Mouse (Mus musculus) kidney, postnatal 0 days (tissue): Measurements from ENCODE around the gene Wnt7b. TPM values are rescaled to one million over a fixed set of nuclear protein-coding genes. Genes with fewer than 3 reads are reported as not detected.

ENCODE experiments used
- ATAC-seq: fragments of 200-750 bp; cut with Nextera tagmentation; replicated peaks from 2 replicates; pipeline ENCODE4 v1.8.0; 2017; ENCODE audit warnings: low read depth, moderate number of reproducible peaks, moderate TSS enrichment, moderate library complexity; ENCODE audit not compliant: low FRiP score
- DNase-seq: peaks from one replicate; pipeline ENCODE4 v3.0.0-alpha.2; 2016; ENCODE audit warnings: low spot score
- H3K27ac ChIP-seq: fragments of 300-500 bp; sonication (generic); 2 replicates; pipeline ENCODE4 v1.5.1; 2014; ENCODE audit warnings: mild to moderate bottlenecking
- H3K27me3 ChIP-seq: fragments of 300-500 bp; sonication (generic); 2 replicates; pipeline ENCODE4 v1.6.1; 2014; ENCODE audit warnings: low read length, mixed read lengths; ENCODE audit not compliant: insufficient read depth
- H3K36me3 ChIP-seq: fragments of 300-500 bp; sonication (generic); 2 replicates; pipeline ENCODE4 v1.6.1; 2014; ENCODE audit warnings: low read length, mixed read lengths; ENCODE audit not compliant: insufficient read depth
- H3K4me1 ChIP-seq: fragments of 300-500 bp; sonication (generic); replicated peaks from 2 replicates; pipeline ENCODE4 v1.6.1; 2014; ENCODE audit warnings: antibody characterized with exemption, low read length, mixed read lengths; ENCODE audit not compliant: insufficient read depth
- H3K4me2 ChIP-seq: fragments of 300-500 bp; sonication (generic); 2 replicates; pipeline ENCODE4 v1.6.1; 2014; ENCODE audit warnings: mild to moderate bottlenecking, low read length, moderate library complexity, mixed read lengths
- H3K4me3 ChIP-seq: fragments of 300-500 bp; sonication (generic); replicated peaks from 2 replicates; pipeline ENCODE4 v1.5.1; 2014; ENCODE audit warnings: low read depth, low read length
- H3K9ac ChIP-seq: fragments of 300-500 bp; sonication (generic); 2 replicates; pipeline ENCODE4 v1.6.1; 2014; ENCODE audit warnings: low read depth, low read length
- H3K9me3 ChIP-seq: fragments of 300-500 bp; sonication (generic); replicated peaks from 2 replicates; pipeline ENCODE4 v1.6.1; 2016; ENCODE audit warnings: low read length, inconsistent platforms, mixed read lengths
- CTCF ChIP-seq: IDR thresholded peaks from 2 replicates; pipeline ENCODE4 v1.5.1; 2016; ENCODE audit warnings: antibody characterized with exemption, low read depth, mild to moderate bottlenecking, moderate library complexity
- WGBS: fragments of 180-500 bp; shearing (Covaris S2); extraction: QIAGEN DNeasy Blood & Tissue Kit; methylation state at CpG from one replicate; pipeline ENCODE4 v1.1.7; 2014; 5-methylcytosine and 5-hydroxymethylcytosine counted together
- polyA plus RNA-seq: library from polyadenylated mRNA; unstranded; fragments of >200 nt; fragmentation: Nextera tagmentation; extraction: Ambion mirVana; gene quantifications from 2 replicates; pipeline ENCODE4 v1.2.1, GENCODE M21; 2015

Wnt7b gene
- polyA plus RNA-seq, 1 experiment from 2014 or later: 26.3 TPM

GRCm38 (mm10) chr15:85494163-85494621 lies 88.1 kb downstream of the Wnt7b start:
- Histone ChIP-seq H3K27me3 (no peaks in the 10 kb centered on the region), H3K4me3 (no peak overlapping the region), H3K27ac (no peak overlapping the region), H3K9me3 (no peaks in the 10 kb centered on the region), H3K4me1 (no peaks in the 10 kb centered on the region), H3K36me3 (no peaks in the 10 kb centered on the region), H3K4me2 (no peak overlapping the region), H3K9ac (no peak overlapping the region)
- 20% methylated on average over 11 of the region's 11 CpGs for WGBS
- DNase-seq (no peak), ATAC-seq (no peak)
- TF ChIP-seq CTCF: no peak

GRCm38 (mm10) chr15:85489751-85490150 lies 92.5 kb downstream of the Wnt7b start:
- 74% methylated on average over 7 of the region's 7 CpGs for whole genome bisulfite sequencing
- H3K27me3 ChIP-seq: no peaks in the 10 kb centered on the region

GRCm38 (mm10) chr15:85488900-85489299 lies 93.4 kb downstream of the Wnt7b start:
- Histone ChIP-seq H3K4me3 (no peak overlapping the region), H3K9me3 (no peaks in the 10 kb centered on the region), H3K4me2 (no peak overlapping the region), H3K9ac (no peak overlapping the region), H3K4me1 (no peaks in the 10 kb centered on the region), H3K27ac (no peak overlapping the region), H3K36me3 (no peaks in the 10 kb centered on the region), H3K27me3 (no peaks in the 10 kb centered on the region)
- no peak for DNase-seq
- ATAC-seq: no peak
- WGBS: 66% methylated on average over 10 of the region's 10 CpGs
- TF ChIP-seq CTCF: no peak

More at GRCm38 (mm10) chr15:85489751-85490150, 92.5 kb downstream of the Wnt7b start:
- Histone ChIP-seq H3K4me2 (no peak overlapping the region), H3K9ac (no peak overlapping the region), H3K4me3 (no peak overlapping the region), H3K36me3 (no peaks in the 10 kb centered on the region), H3K4me1 (no peaks in the 10 kb centered on the region), H3K27ac (no peak overlapping the region), H3K9me3 (no peaks in the 10 kb centered on the region)
- no peak for TF ChIP-seq CTCF
- no peak for DNase-seq
- ATAC-seq: no peak

Other genes with a start within 250 kb of the Wnt7b start
- gene Atxn10, start 246.2 kb downstream of the Wnt7b start, polyA plus RNA-seq: 215 and 237 TPM in 2 replicates
- not detected in 2 replicates for gene 7530416G11Rik, start 79.2 kb downstream of the Wnt7b start, polyA plus RNA-seq
- 10.9 and 12.0 TPM in 2 replicates for gene Ppara, start 152.5 kb upstream of the Wnt7b start, polyA plus RNA-seq
- 35.3 and 38.5 TPM in 2 replicates for gene Cdpf1, start 229.2 kb upstream of the Wnt7b start, polyA plus RNA-seq
- 0.13 TPM in 2 replicates for gene Pkdrej, start 239.3 kb upstream of the Wnt7b start, polyA plus RNA-seq
- 8.7 and 9.1 TPM in 2 replicates for gene Ttc38, start 249.8 kb upstream of the Wnt7b start, polyA plus RNA-seq